Mouse (Mus musculus) heart, postnatal 0 days (tissue): Measurements from ENCODE around the gene Arhgdia.

Experiments
- CTCF ChIP-seq: IDR thresholded peaks from 2 replicates; pipeline ENCODE4 v1.5.1; 2016; ENCODE audit warnings: antibody characterized with exemption, control low read depth, low read depth
- EP300 ChIP-seq: IDR thresholded peaks from 2 replicates; pipeline ENCODE4 v1.6.1; 2016; ENCODE audit warnings: antibody characterized with exemption, low read depth

DNA sequence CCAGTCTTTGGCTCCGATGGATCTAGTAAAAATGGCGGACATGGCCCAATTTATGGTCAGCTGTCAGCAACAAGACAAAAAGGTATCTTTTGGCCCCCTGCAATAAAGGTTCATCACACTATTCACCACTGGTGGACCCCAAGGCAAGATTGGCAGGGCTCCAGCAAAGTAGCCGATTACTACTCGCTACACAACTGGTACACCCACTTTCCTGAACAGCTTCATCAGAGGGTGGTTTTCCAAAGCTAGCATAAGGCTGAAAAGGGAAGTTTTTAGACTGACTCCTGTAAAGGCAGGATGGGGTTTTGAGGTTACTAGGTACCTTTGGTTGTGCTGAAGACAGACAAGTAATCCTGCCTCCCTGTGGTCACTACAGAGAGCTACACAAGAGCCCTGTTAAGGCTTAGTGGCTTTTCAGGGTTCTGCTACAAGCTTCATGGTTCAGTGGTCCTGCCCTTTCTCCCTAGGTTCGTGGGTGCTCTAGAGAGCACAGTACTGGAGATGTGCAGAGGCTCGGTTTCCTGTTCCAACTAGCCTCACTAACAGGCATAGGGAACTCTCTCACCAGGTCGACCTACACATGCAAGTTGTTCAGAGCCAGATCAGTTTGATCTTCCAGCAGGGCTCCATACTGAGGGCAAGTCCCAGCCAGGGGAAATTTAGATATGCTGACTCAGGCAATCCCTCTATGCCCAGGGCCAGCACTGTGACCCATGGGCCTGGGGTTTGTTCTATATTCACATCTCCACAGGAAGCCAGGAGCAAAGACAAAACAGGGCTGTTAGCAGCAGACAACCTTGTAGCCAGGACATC, 4.0 kb downstream of the Arhgdia start:
- TF ChIP-seq CTCF (peak; percentile 56), EP300 (no peak)
